Mouse (Mus musculus) midbrain, postnatal 0 days (tissue): ENCODE results near the gene Maml3. TPM values are rescaled to one million over a fixed set of nuclear protein-coding genes. Genes with fewer than 3 reads are reported as not detected.

Experiments
- ATAC-seq: fragments of 200-750 bp; cut with Nextera tagmentation; 2 replicates; pipeline ENCODE4 v1.8.0; 2017; ENCODE audit warnings: moderate number of reproducible peaks, mild to moderate bottlenecking, moderate TSS enrichment, moderate library complexity; ENCODE audit not compliant: low FRiP score
- DNase-seq: peaks from one replicate; pipeline ENCODE4 v3.0.0-alpha.2; 2015; ENCODE audit warnings: low spot score
- H3K27ac ChIP-seq: fragments of 300-500 bp; sonication (generic); 2 replicates; pipeline ENCODE4 v1.5.1; 2014; ENCODE audit warnings: low read depth, mild to moderate bottlenecking, low read length, mixed read lengths
- H3K27me3 ChIP-seq: fragments of 300-500 bp; sonication (generic); 2 replicates; pipeline ENCODE4 v1.6.1; 2014; ENCODE audit warnings: low read length, control low read depth, mixed read lengths; ENCODE audit not compliant: insufficient read depth
- H3K36me3 ChIP-seq: fragments of 300-500 bp; sonication (generic); 2 replicates; pipeline ENCODE4 v1.6.1; 2014; ENCODE audit warnings: low read length, control low read depth, mixed read lengths; ENCODE audit not compliant: insufficient read depth
- H3K4me1 ChIP-seq: fragments of 300-500 bp; sonication (generic); 2 replicates; pipeline ENCODE4 v1.6.1; 2014; ENCODE audit warnings: mild to moderate bottlenecking, control low read depth, antibody characterized with exemption, low read length, mixed read lengths; ENCODE audit not compliant: insufficient read depth
- H3K4me2 ChIP-seq: fragments of 300-500 bp; sonication (generic); 2 replicates; pipeline ENCODE4 v1.6.1; 2014; ENCODE audit warnings: low read depth, mild to moderate bottlenecking, low read length, mixed read lengths; ENCODE audit not compliant: poor library complexity, severe bottlenecking
- H3K4me3 ChIP-seq: fragments of 300-500 bp; sonication (generic); 2 replicates; pipeline ENCODE4 v1.5.1; 2014; ENCODE audit warnings: low read depth, mild to moderate bottlenecking, low read length, moderate library complexity
- H3K9ac ChIP-seq: fragments of 300-500 bp; sonication (generic); replicated peaks from 2 replicates; pipeline ENCODE4 v1.6.1; 2014; ENCODE audit warnings: mild to moderate bottlenecking, low read length, moderate library complexity, mixed read lengths; ENCODE audit not compliant: poor library complexity, severe bottlenecking
- H3K9me3 ChIP-seq: fragments of 300-500 bp; sonication (generic); 2 replicates; pipeline ENCODE4 v1.6.1; 2016; ENCODE audit warnings: low read length, control low read depth
- CTCF ChIP-seq: IDR thresholded peaks from 2 replicates; pipeline ENCODE4 v1.5.1; 2016; ENCODE audit warnings: antibody characterized with exemption, mild to moderate bottlenecking
- WGBS: fragments of 180-500 bp; shearing (Covaris S2); extraction: QIAGEN DNeasy Blood & Tissue Kit; methylation state at CpG from one replicate; pipeline ENCODE4 v1.1.7; 2014; 5-methylcytosine and 5-hydroxymethylcytosine counted together
- polyA plus RNA-seq: library from polyadenylated mRNA; unstranded; fragments of >200 nt; fragmentation: Nextera tagmentation; extraction: Ambion mirVana; gene quantifications from 2 replicates; pipeline ENCODE4 v1.2.1, GENCODE M21; 2015
- total RNA-seq: library from RNA; depleted of rRNA; stranded (reverse); fragments of >200 nt; gene quantifications from 2 replicates; pipeline ENCODE4 v1.2.3, GENCODE M21; 2014

Gene Maml3
- total and polyA plus RNA-seq, 2 experiments from 2014 or later = 3.9 to 20.2 TPM

GRCm38 (mm10) chr3:52042680-52043079 lies 62.2 kb downstream of the Maml3 start:
- H3K27ac ChIP-seq = no peak overlapping the region
- no peak overlapping the region for H3K4me2 ChIP-seq
- ATAC-seq (no peak), DNase-seq (no peak)
- no peak overlapping the region for H3K4me3 ChIP-seq
- H3K9ac ChIP-seq = no peak overlapping the region
- no peaks in the 10 kb centered on the region for H3K27me3 ChIP-seq
- TF ChIP-seq CTCF = no peak
- H3K36me3 ChIP-seq = no peaks in the 10 kb centered on the region
- peaks cover 19% of the 10 kb centered on the region for H3K4me1 ChIP-seq
- H3K9me3 ChIP-seq = no peaks in the 10 kb centered on the region
- 84% methylated on average over 3 of the region's 3 CpGs for WGBS

- no peak overlapping the region for H3K27ac ChIP-seq
- H3K9me3 ChIP-seq = no peaks in the 10 kb centered on the region
- no peak overlapping the region for H3K9ac ChIP-seq
- 0 out of 2 replicates have a peak, but pooled peaks cover 4% of the 10 kb centered on the region for H3K4me1 ChIP-seq
- H3K36me3 ChIP-seq = no peaks in the 10 kb centered on the region
- ATAC-seq = no peak
- TF ChIP-seq CTCF = no peak
- H3K4me3 ChIP-seq = no peak overlapping the region
- WGBS = 86% methylated on average over 7 of the region's 7 CpGs
- no peak for DNase-seq
- H3K27me3 ChIP-seq = no peaks in the 10 kb centered on the region
- H3K4me2 ChIP-seq = no peak overlapping the region
These were observed 64.9 kb downstream of the Maml3 start for GRCm38 (mm10) chr3:52039958-52040357.

GRCm38 (mm10) chr3:52037260-52037659 lies 67.6 kb downstream of the Maml3 start:
- TF ChIP-seq CTCF = no peak
- ATAC-seq = no peak

GRCm38 (mm10) chr3:52035404-52035803 lies 69.5 kb downstream of the Maml3 start:
- peaks cover 4% of the 10 kb centered on the region; the same call in 1 of the 2 replicates for H3K4me1 ChIP-seq
- no peak overlapping the region for H3K4me2 ChIP-seq
- ATAC-seq = no peak
- H3K36me3 ChIP-seq = no peaks in the 10 kb centered on the region
- H3K9me3 ChIP-seq = no peaks in the 10 kb centered on the region
- no peaks in the 10 kb centered on the region for H3K27me3 ChIP-seq
- no peak overlapping the region for H3K27ac ChIP-seq
- no peak for TF ChIP-seq CTCF
- 31% methylated on average over 8 of the region's 8 CpGs for WGBS
- no peak overlapping the region for H3K4me3 ChIP-seq
- H3K9ac ChIP-seq = no peak overlapping the region
- DNase-seq = no peak

More at GRCm38 (mm10) chr3:52037260-52037659, 67.6 kb downstream of the Maml3 start:
- H3K9ac ChIP-seq = no peak overlapping the region
- no peak for DNase-seq
- no peaks in the 10 kb centered on the region for H3K27me3 ChIP-seq
- no peak overlapping the region for H3K27ac ChIP-seq
- H3K36me3 ChIP-seq = no peaks in the 10 kb centered on the region
- 0 out of 2 replicates have a peak, but pooled peaks cover 4% of the 10 kb centered on the region for H3K4me1 ChIP-seq
- WGBS = 64% methylated on average over 5 of the region's 5 CpGs
- no peaks in the 10 kb centered on the region for H3K9me3 ChIP-seq
- H3K4me2 ChIP-seq = no peak overlapping the region
- H3K4me3 ChIP-seq = no peak overlapping the region

GRCm38 (mm10) chr3:52033857-52034588 lies 70.9 kb downstream of the Maml3 start:
- H3K4me2 ChIP-seq = no peak overlapping the region
- ATAC-seq (no peak), DNase-seq (no peak)
- 38% methylated on average over 14 of the region's 14 CpGs for WGBS
- H3K36me3 ChIP-seq = no peaks in the 10 kb centered on the region
- peaks cover 4% of the 10 kb centered on the region; the same call in 1 of the 2 replicates for H3K4me1 ChIP-seq
- H3K4me3 ChIP-seq = no peak overlapping the region
- TF ChIP-seq CTCF = no peak
- no peak overlapping the region for H3K27ac ChIP-seq
- no peak overlapping the region for H3K9ac ChIP-seq
- H3K27me3 ChIP-seq = no peaks in the 10 kb centered on the region
- H3K9me3 ChIP-seq = no peaks in the 10 kb centered on the region

- Histone ChIP-seq H3K9me3 (no peaks in the 10 kb centered on the region), H3K4me3 (no peak overlapping the region), H3K27ac (no peak overlapping the region), H3K9ac (no peak overlapping the region), H3K36me3 (no peaks in the 10 kb centered on the region), H3K4me1 (peaks cover 4% of the 10 kb centered on the region; the same call in 1 of the 2 replicates), H3K4me2 (no peak overlapping the region), H3K27me3 (no peaks in the 10 kb centered on the region)
- DNase-seq (no peak), ATAC-seq (no peak)
- TF ChIP-seq CTCF = no peak
These were observed 73.5 kb downstream of the Maml3 start for GRCm38 (mm10) chr3:52031327-52031726.
